Mouse (Mus musculus) intestine, embryonic 16.5 days (tissue): ENCODE measurements around the gene Ly86. TPM values are rescaled to one million over a fixed set of nuclear protein-coding genes. Genes with fewer than 3 reads are reported as not detected.
A peak's percentile ranks its signal among the peaks of the same experiment; 100 is the strongest.

Experiments used
- ATAC-seq: fragments of 200-750 bp; cut with Nextera tagmentation; 2 replicates; pipeline ENCODE4 v1.8.0; 2017; ENCODE audit warnings: moderate TSS enrichment, moderate library complexity
- H3K27ac ChIP-seq: fragments of 300-500 bp; sonication (generic); 2 replicates; pipeline ENCODE4 v1.5.1; 2014; ENCODE audit warnings: mild to moderate bottlenecking, low read length
- H3K27me3 ChIP-seq: fragments of 300-500 bp; sonication (generic); replicated peaks from 2 replicates; pipeline ENCODE4 v1.6.1; 2014; ENCODE audit warnings: low read length, control low read depth, mixed read lengths; ENCODE audit not compliant: control insufficient read depth, insufficient read depth
- H3K36me3 ChIP-seq: fragments of 300-500 bp; sonication (generic); 2 replicates; pipeline ENCODE4 v1.6.1; 2014; ENCODE audit warnings: low read length, control low read depth; ENCODE audit not compliant: control insufficient read depth, insufficient read depth
- H3K4me1 ChIP-seq: fragments of 300-500 bp; sonication (generic); 2 replicates; pipeline ENCODE4 v1.6.1; 2014; ENCODE audit warnings: low read length, control low read depth, mixed read lengths; ENCODE audit not compliant: control insufficient read depth, insufficient read depth
- H3K4me2 ChIP-seq: fragments of 300-500 bp; sonication (generic); 2 replicates; pipeline ENCODE4 v1.6.1; 2014; ENCODE audit warnings: low read depth, low read length, control low read depth
- H3K4me3 ChIP-seq: fragments of 300-500 bp; sonication (generic); 2 replicates; pipeline ENCODE4 v1.5.1; 2014; ENCODE audit warnings: mild to moderate bottlenecking, low read length
- H3K9ac ChIP-seq: fragments of 300-500 bp; sonication (generic); 2 replicates; pipeline ENCODE4 v1.6.1; 2014; ENCODE audit warnings: low read depth, low read length
- H3K9me3 ChIP-seq: fragments of 300-500 bp; sonication (generic); 2 replicates; pipeline ENCODE4 v1.6.1; 2016; ENCODE audit warnings: low read length, control low read depth; ENCODE audit not compliant: control insufficient read depth
- WGBS: fragments of 180-500 bp; shearing (Covaris S2); extraction: QIAGEN DNeasy Blood & Tissue Kit; methylation state at CpG from one replicate; pipeline ENCODE4 v1.1.7; 2014; 5-methylcytosine and 5-hydroxymethylcytosine counted together
- polyA plus RNA-seq: library from polyadenylated mRNA; unstranded; fragments of >200 nt; fragmentation: Nextera tagmentation; extraction: Ambion mirVana; gene quantifications from 2 replicates; pipeline ENCODE4 v1.2.1, GENCODE M21; 2015

Ly86 gene
- polyA plus RNA-seq, 1 experiment from 2014 or later, result 11.2 TPM

GRCm38 (mm10) chr13:37312951-37313350, 32.1 kb upstream of the Ly86 start:
- H3K27ac ChIP-seq, result no peak overlapping the region
- 24% methylated on average over 4 of the region's 4 CpGs for WGBS

GRCm38 (mm10) chr13:37325504-37325903, 19.5 kb upstream of the Ly86 start:
- WGBS, result 90% methylated on average over 3 of the region's 3 CpGs
- ATAC-seq, result no peak

More at GRCm38 (mm10) chr13:37312951-37313350, 32.1 kb upstream of the Ly86 start:
- H3K4me3 ChIP-seq, result no peak overlapping the region
- peak; percentile 10 for ATAC-seq
- H3K36me3 ChIP-seq, result no peaks in the 10 kb centered on the region
- H3K9me3 ChIP-seq, result no peaks in the 10 kb centered on the region
- H3K27me3 ChIP-seq, result no peaks in the 10 kb centered on the region
- no peak overlapping the region for H3K9ac ChIP-seq
- no peak overlapping the region for H3K4me2 ChIP-seq
- H3K4me1 ChIP-seq, result peaks cover 6% of the 10 kb centered on the region; the same call in 1 of the 2 replicates

DNA sequence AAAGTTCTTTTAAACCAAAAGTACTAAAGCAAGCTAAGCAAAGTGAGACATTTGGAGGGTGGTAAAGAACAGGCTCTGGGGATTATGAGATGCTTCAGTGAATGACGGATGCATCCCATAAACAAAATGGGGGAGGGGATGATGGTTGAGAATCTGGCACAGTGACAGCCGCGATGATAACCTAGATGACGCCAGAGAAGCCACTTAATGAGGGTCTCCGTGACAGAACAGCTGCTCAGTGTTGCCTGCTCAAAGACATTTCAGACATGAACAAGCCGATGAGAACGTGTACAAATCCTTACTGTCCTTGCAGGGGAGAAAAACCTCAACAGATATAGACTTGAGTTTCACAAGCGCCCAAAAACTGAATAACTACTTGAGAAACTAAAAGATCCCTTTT, 15.3 kb upstream of the Ly86 start:
- WGBS, result 65% methylated on average over 8 of the region's 8 CpGs
- H3K36me3 ChIP-seq, result no peaks in the 10 kb centered on the region
- no peak overlapping the region for H3K27ac ChIP-seq
- no peaks in the 10 kb centered on the region for H3K27me3 ChIP-seq
- no peak overlapping the region for H3K9ac ChIP-seq
- no peaks in the 10 kb centered on the region for H3K9me3 ChIP-seq
- no peak for ATAC-seq
- H3K4me3 ChIP-seq, result no peak overlapping the region
- no peaks in the 10 kb centered on the region for H3K4me1 ChIP-seq
- no peak overlapping the region for H3K4me2 ChIP-seq

More at GRCm38 (mm10) chr13:37325504-37325903, 19.5 kb upstream of the Ly86 start:
- Histone ChIP-seq H3K36me3 (no peaks in the 10 kb centered on the region), H3K27ac (no peak overlapping the region), H3K4me1 (no peaks in the 10 kb centered on the region), H3K9ac (no peak overlapping the region), H3K9me3 (no peaks in the 10 kb centered on the region), H3K27me3 (no peaks in the 10 kb centered on the region), H3K4me2 (no peak overlapping the region), H3K4me3 (no peak overlapping the region)

DNA sequence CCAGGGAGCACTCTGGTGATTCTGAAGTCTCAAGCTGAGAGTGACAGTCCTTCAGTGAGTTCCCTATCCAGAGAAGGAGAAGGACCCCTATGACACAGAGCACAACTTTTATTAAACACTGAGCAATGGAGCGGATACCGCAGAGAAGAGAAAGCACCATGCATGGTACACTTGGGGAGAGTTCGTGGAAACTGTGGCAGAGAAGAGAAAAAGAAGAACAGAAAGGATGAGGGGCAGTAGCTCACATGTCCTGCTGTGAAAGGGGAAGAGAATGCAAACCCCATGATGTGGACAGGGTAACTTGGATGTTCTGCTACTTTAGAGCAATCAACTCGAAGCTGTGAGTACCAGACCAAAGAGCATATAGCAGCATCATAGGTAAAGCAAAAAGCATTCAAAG, 14.0 kb upstream of the Ly86 start:
- 83% methylated on average over 4 of the region's 4 CpGs for WGBS

GRCm38 (mm10) chr13:37332779-37333543, 12.0 kb upstream of the Ly86 start:
- no peak overlapping the region for H3K4me3 ChIP-seq
- no peak overlapping the region for H3K9ac ChIP-seq
- H3K9me3 ChIP-seq, result no peaks in the 10 kb centered on the region
- WGBS, result 73% methylated on average over 4 of the region's 4 CpGs
- H3K36me3 ChIP-seq, result no peaks in the 10 kb centered on the region
- ATAC-seq, result no peak
- no peak overlapping the region for H3K4me2 ChIP-seq
- H3K4me1 ChIP-seq, result no peaks in the 10 kb centered on the region
- H3K27me3 ChIP-seq, result no peaks in the 10 kb centered on the region
- no peak overlapping the region for H3K27ac ChIP-seq

More for the DNA sequence above, 14.0 kb upstream of the Ly86 start:
- H3K36me3 ChIP-seq, result no peaks in the 10 kb centered on the region
- H3K9ac ChIP-seq, result no peak overlapping the region
- H3K27me3 ChIP-seq, result no peaks in the 10 kb centered on the region
- ATAC-seq, result no peak
- H3K4me3 ChIP-seq, result no peak overlapping the region
- no peak overlapping the region for H3K4me2 ChIP-seq
- H3K4me1 ChIP-seq, result no peaks in the 10 kb centered on the region
- H3K27ac ChIP-seq, result no peak overlapping the region
- no peaks in the 10 kb centered on the region for H3K9me3 ChIP-seq

DNA sequence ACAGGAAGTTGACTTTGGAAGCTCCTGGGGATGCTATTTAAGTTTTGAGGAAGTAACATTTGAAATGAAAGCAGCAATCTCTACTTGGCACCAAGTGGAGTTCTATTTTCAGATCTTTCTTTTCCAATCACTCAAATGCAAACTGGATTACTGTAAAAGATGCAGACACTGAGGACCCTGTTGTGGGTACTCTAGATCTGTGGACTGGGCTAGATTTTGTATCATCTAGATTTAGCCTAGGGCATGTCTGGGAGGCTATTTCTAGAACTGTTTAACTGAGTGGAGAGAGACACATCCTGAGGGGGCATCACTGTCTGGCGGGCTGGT, 11.5 kb upstream of the Ly86 start:
- no peaks in the 10 kb centered on the region for H3K36me3 ChIP-seq
- H3K9me3 ChIP-seq, result no peaks in the 10 kb centered on the region
- no peak for ATAC-seq
- no peak overlapping the region for H3K4me2 ChIP-seq
- H3K4me1 ChIP-seq, result no peaks in the 10 kb centered on the region
- H3K27me3 ChIP-seq, result no peaks in the 10 kb centered on the region
- H3K27ac ChIP-seq, result no peak overlapping the region
- WGBS, result 73% methylated on average over 1 of the region's 1 CpGs
- H3K9ac ChIP-seq, result no peak overlapping the region
- no peak overlapping the region for H3K4me3 ChIP-seq

GRCm38 (mm10) chr13:37337269-37337668, 7.7 kb upstream of the Ly86 start:
- Histone ChIP-seq H3K4me3 (no peak overlapping the region), H3K4me2 (no peak overlapping the region), H3K9ac (no peak overlapping the region), H3K36me3 (no peaks in the 10 kb centered on the region), H3K4me1 (no peaks in the 10 kb centered on the region), H3K9me3 (no peaks in the 10 kb centered on the region), H3K27ac (no peak overlapping the region), H3K27me3 (no peaks in the 10 kb centered on the region)
- WGBS, result 75% methylated on average over 4 of the region's 4 CpGs
- ATAC-seq, result no peak

DNA sequence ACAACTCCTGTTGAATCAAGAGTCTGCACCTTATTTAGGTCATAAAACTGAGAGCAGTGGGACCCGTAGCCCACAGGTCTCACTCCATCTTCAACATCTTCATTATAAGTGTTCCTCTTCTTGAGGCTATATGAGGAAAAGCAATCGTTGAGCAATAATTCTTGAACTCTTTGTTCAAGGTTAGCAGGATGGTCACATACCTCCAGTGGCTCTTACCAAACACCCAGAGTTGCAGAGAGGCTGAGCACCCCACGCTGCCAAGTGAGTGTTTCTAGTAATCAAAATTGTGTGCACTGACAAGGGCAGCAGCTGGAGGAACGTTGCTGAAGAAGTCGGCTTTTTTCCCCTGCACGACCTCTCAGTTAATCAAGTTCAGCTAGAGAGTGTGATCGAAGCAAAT, 7.1 kb upstream of the Ly86 start:
- no peak overlapping the region for H3K27ac ChIP-seq
- no peak overlapping the region for H3K4me3 ChIP-seq
- H3K4me1 ChIP-seq, result no peaks in the 10 kb centered on the region
- WGBS, result 75% methylated on average over 7 of the region's 7 CpGs
- H3K36me3 ChIP-seq, result no peaks in the 10 kb centered on the region
- H3K27me3 ChIP-seq, result no peaks in the 10 kb centered on the region
- no peak for ATAC-seq
- no peak overlapping the region for H3K9ac ChIP-seq
- H3K9me3 ChIP-seq, result no peaks in the 10 kb centered on the region
- H3K4me2 ChIP-seq, result no peak overlapping the region

- Histone ChIP-seq H3K27me3 (no peaks in the 10 kb centered on the region), H3K4me3 (no peak overlapping the region), H3K36me3 (no peaks in the 10 kb centered on the region), H3K9me3 (no peaks in the 10 kb centered on the region), H3K9ac (no peak overlapping the region), H3K4me2 (no peak overlapping the region), H3K4me1 (no peaks in the 10 kb centered on the region), H3K27ac (no peak overlapping the region)
- ATAC-seq, result no peak
- 71% methylated on average over 1 of the region's 1 CpGs for WGBS
Measured at GRCm38 (mm10) chr13:37342804-37343203, 2.2 kb upstream of the Ly86 start.

DNA sequence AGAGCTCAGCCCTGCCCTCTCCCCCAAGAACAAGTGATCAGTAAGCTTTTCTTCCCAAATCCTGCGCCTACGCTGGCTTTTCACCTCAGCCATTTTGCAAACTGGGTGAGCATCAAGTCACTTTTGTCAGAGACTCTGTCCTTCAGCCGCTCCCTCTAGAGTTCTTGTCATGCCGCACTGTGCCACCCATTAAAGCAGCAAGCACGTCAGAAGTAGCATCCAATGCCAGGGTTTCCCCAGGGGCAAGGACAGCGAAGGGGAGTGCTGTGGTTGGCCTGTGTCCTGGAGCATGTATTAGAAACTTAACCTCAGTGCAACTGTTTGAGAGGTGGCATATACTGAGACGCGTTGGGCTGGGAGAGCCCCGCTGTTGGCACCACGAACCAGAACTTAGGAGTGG, 815 bp downstream of the Ly86 start:
- WGBS, result 91% methylated on average over 10 of the region's 10 CpGs
- no peaks in the 10 kb centered on the region for H3K4me1 ChIP-seq
- H3K4me3 ChIP-seq, result no peak overlapping the region
- no peaks in the 10 kb centered on the region for H3K36me3 ChIP-seq
- no peaks in the 10 kb centered on the region for H3K9me3 ChIP-seq
- no peak overlapping the region for H3K9ac ChIP-seq
- H3K27ac ChIP-seq, result no peak overlapping the region
- ATAC-seq, result no peak
- H3K27me3 ChIP-seq, result no peaks in the 10 kb centered on the region
- no peak overlapping the region for H3K4me2 ChIP-seq
